8 mouse cellular contexts compared by ENCODE assay signal in genomic region chr7:27552931-27553513, GRCm38 (mm10). TPM values are rescaled to one million over a fixed set of nuclear protein-coding genes. Genes with fewer than 3 reads are reported as not detected.
DNase-seq lines count a peak whose midpoint lies in the region; ATAC-seq lines count a peak whose summit lies in the region.

Pld3 (minus strand) TSS chr7:27553218.
2310022A10Rik (plus strand) TSS chr7:27553233.

- peak within 1 kb of the TSS; percentile 82 for H3K9ac ChIP-seq in heart, embryonic 14.5 days (ENCODE audit: low read length)
- peak within 1 kb of the TSS; percentile 87 for H3K9ac ChIP-seq in liver, embryonic 13.5 days
- peak within 1 kb of the TSS; percentile 90 for H3K9ac ChIP-seq in stomach, embryonic 16.5 days (ENCODE audit: low read length)

- peak within 1 kb of the TSS; percentile 65 to 70 for H3K4me3 ChIP-seq in heart, embryonic 14.5 days (ENCODE audit: control insufficient read depth in 1 of 2, insufficient read depth in 1 of 2, low read depth in 1 of 2, low read length in 2 of 2)
- peak within 1 kb of the TSS; percentile 84 for H3K4me3 ChIP-seq in liver, embryonic 13.5 days (replicated peaks)
- H3K4me3 ChIP-seq in stomach, embryonic 16.5 days (replicated peaks; ENCODE audit: low read length) = peak within 1 kb of the TSS; percentile 95

- no peaks in the 10 kb centered on the region for H3K27me3 ChIP-seq in heart, embryonic 14.5 days (ENCODE audit: control insufficient read depth, insufficient read depth, low read length)
- H3K27me3 ChIP-seq in liver, embryonic 13.5 days = no peaks in the 10 kb centered on the region
- H3K27me3 ChIP-seq in stomach, embryonic 16.5 days (ENCODE audit: control insufficient read depth, insufficient read depth, low read length) = no peaks in the 10 kb centered on the region

- peaks cover 13% of the 10 kb centered on the region for H3K36me3 ChIP-seq in heart, embryonic 14.5 days (ENCODE audit: control insufficient read depth, insufficient read depth, low read length)
- H3K36me3 ChIP-seq in liver, embryonic 13.5 days = peaks cover 12% of the 10 kb centered on the region
- H3K36me3 ChIP-seq in stomach, embryonic 16.5 days (ENCODE audit: control insufficient read depth, insufficient read depth, low read length) = no peaks in the 10 kb centered on the region

- no peaks in the 10 kb centered on the region for H3K9me3 ChIP-seq in heart, embryonic 14.5 days (ENCODE audit: control insufficient read depth, low read length)
- H3K9me3 ChIP-seq in liver, embryonic 13.5 days (replicated peaks) = no peaks in the 10 kb centered on the region
- H3K9me3 ChIP-seq in stomach, embryonic 16.5 days (replicated peaks; ENCODE audit: control insufficient read depth, low read length) = no peaks in the 10 kb centered on the region

- H3K4me1 ChIP-seq in heart, embryonic 14.5 days (ENCODE audit: control insufficient read depth in 2 of 2, insufficient read depth in 2 of 2, low read length in 2 of 2) = peaks cover 4 to 15% of the 10 kb centered on the region in 2 experiments; a peak in 3 of 4 replicates
- peaks cover 31% of the 10 kb centered on the region for H3K4me1 ChIP-seq in liver, embryonic 13.5 days (replicated peaks)
- peaks cover 4% of the 10 kb centered on the region; the same call in 1 of the 2 replicates for H3K4me1 ChIP-seq in stomach, embryonic 16.5 days (ENCODE audit: control insufficient read depth, insufficient read depth, low read length)

- under 1% methylated on average over 41 of the region's 41 CpGs for WGBS in heart, embryonic 14.5 days
- WGBS in liver, embryonic 13.5 days (ENCODE audit: insufficient replicate concordance) = under 1% methylated on average over 41 of the region's 41 CpGs
- WGBS in stomach, embryonic 16.5 days = under 1% methylated on average over 41 of the region's 41 CpGs

- ATAC-seq in CD4-positive, CD25-positive, alpha-beta regulatory T cell, adult 4 months = peak; percentile 99
- ATAC-seq in heart, embryonic 14.5 days (ENCODE audit: insufficient number of reproducible peaks, insufficient read depth, low FRiP score, low read depth) = peak; percentile 99
- ATAC-seq in liver, embryonic 13.5 days (ENCODE audit: low read depth) = peak; percentile 100
- peak; percentile 99 for ATAC-seq in stomach, embryonic 16.5 days (ENCODE audit: insufficient read depth, low FRiP score)

- H3K27ac ChIP-seq in heart, embryonic 14.5 days (replicated peaks in 1 of 2; ENCODE audit: control insufficient read depth in 1 of 2, insufficient read depth in 1 of 2, low read depth in 2 of 2, low read length in 2 of 2) = 0 out of 4 replicates have a peak within 1 kb of the TSS, but pooled peaks of 1 of the 2 experiments have one; percentile 6
- peak within 1 kb of the TSS; percentile 82 for H3K27ac ChIP-seq in liver, embryonic 13.5 days
- peak within 1 kb of the TSS; percentile 64 for H3K27ac ChIP-seq in stomach, embryonic 16.5 days (ENCODE audit: low read length)

- peak; percentile 89 for DNase-seq in c-Kit-negative CD71-positive TER-119-positive erythroid progenitor cells, embryonic 14.5 days (ENCODE audit: low read depth, low spot score)
- peak; percentile 93 for DNase-seq in fibroblast of lung, adult 2 months (ENCODE audit: low read depth)
- DNase-seq in kidney, postnatal 14 days = peak; percentile 98
- peak; percentile 96 for DNase-seq in liver, embryonic 13.5 days
- DNase-seq in neural tube, embryonic 10.5 days (ENCODE audit: extremely low spot score, low spot score) = peak; percentile 95

- H3K4me2 ChIP-seq in heart, embryonic 14.5 days (ENCODE audit: low read length) = peak within 1 kb of the TSS; percentile 84
- H3K4me2 ChIP-seq in liver, embryonic 13.5 days = peak within 1 kb of the TSS; percentile 81
- H3K4me2 ChIP-seq in stomach, embryonic 16.5 days (ENCODE audit: low read depth, low read length) = peak within 1 kb of the TSS; percentile 92

RNA-seq across cellular contexts. Expression of gene Pld3, which starts in this region (rescaled TPM):
- polyA plus RNA-seq in CD4-positive, CD25-positive, alpha-beta regulatory T cell, adult 4 months (2017; shearing (Covaris generic)) = 100 to 1,000 TPM; 191 to 306 TPM
- 54.5 and 61.7 TPM in 2 replicates for polyA plus RNA-seq in heart, embryonic 14.5 days (2014; fragmentation: Nextera tagmentation; extraction: Ambion mirVana)
- 53.8 and 58.5 TPM in 2 replicates for polyA plus RNA-seq in liver, embryonic 13.5 days (2015; fragmentation: Nextera tagmentation; extraction: Ambion mirVana)
- 93.5 and 107 TPM in 2 replicates for polyA plus RNA-seq in stomach, embryonic 16.5 days (2015; fragmentation: Nextera tagmentation; extraction: Ambion mirVana)

RNA-seq across cellular contexts. Expression of gene 2310022A10Rik, which starts in this region (rescaled TPM):
- polyA plus RNA-seq in CD4-positive, CD25-positive, alpha-beta regulatory T cell, adult 4 months (2017; shearing (Covaris generic)) = 10 to 100 TPM; 15.0 to 25.3 TPM
- polyA plus RNA-seq in heart, embryonic 14.5 days (2014; fragmentation: Nextera tagmentation; extraction: Ambion mirVana) = 31.0 TPM in 2 replicates
- 19.7 and 22.8 TPM in 2 replicates for polyA plus RNA-seq in liver, embryonic 13.5 days (2015; fragmentation: Nextera tagmentation; extraction: Ambion mirVana)
- 23.0 and 25.6 TPM in 2 replicates for polyA plus RNA-seq in stomach, embryonic 16.5 days (2015; fragmentation: Nextera tagmentation; extraction: Ambion mirVana)
